Mouse (Mus musculus): Measurements from ENCODE around the gene Tmem209. TPM values are rescaled to one million over a fixed set of nuclear protein-coding genes. Genes with fewer than 3 reads are reported as not detected.

The Tmem209 gene
- polyA plus RNA-seq (2017; shearing (Covaris generic)), result 39.1 TPM

DNA sequence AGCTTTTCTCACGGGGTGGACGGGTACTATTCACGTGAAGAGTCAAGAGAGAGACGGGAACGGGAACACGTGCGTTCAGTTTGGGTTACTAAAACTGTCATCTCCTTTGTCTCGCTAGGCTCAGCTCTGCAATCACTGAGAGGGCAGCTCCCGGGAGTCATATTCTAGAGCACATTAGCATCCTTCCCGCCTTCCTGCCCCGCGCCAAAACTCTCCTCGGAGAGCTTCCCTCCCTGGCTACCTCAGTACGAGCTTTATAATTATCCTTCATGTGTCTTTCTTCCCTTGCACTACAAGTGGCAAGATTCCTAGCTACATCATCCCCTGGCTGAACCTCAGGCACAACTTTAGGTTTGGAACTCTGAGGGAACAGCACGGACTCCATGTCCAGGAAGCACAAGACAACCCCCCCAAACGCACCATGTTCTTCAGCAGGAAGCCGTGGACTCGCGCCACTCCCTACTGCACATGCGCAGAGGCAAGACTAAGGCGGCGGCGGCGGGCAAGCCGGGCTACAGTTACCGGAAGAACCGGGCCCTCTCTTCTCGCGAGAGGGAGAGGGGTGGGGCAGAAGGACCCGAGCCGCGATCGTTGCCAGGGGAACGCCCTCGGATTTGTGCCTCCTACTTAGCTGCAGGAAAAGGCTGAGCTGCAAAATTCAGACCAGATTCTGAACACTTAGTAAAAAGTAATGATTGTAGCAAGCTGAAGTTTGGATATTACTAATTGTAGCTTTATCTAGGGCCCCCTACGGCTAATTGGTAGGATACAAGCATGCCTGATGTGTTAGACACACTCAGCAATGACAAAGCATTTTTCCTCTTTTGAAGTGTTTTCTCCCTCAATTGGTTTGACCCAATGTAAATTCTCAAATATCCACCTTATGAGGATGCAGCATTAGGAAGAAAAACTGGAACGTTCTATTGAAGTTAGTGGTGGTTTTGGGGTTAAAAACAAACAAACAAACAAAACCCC, at the start of gene Tmem209, which contains the start of gene Ssmem1:
TSS of gene Tmem209 (minus strand) at position 519 of the 975 bp plus-strand sequence.
TSS of gene Ssmem1 (plus strand) at position 585 of the 975 bp plus-strand sequence.

DNA sequence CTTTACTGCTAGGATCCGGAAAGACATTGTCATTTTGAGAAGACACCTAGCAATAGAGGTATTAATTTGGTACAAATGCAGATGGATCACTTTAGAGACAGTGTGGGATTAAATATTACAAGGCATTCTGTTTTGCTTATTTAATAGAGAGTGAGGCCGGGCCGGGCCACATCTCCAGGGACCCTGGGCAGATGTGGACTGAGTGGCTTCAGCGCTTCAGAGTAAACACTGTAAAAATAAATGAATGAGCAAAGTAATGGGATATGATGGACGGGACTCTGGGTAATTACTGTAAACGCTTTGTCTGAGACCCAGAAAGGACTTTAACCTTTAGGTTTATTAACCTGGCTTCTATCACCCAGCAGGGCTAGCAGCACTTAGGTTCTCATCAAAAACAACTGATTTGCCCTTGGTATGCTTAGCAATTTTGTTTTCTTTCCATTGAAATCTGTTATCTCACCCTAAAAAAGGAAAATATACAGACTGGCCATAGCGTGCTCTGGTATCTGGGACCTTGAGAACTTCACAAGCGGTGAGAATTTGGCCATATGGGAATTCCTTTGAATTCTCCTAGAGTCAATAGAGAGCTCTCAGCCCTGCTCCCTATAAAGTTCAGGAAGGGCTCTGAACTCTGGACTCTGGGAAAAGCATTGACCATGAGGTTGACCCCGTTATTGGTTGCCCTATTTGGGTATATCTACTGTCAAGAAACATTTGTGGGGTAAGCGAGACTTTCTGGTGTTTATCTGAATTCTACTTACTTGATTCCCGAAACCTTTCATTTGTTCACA, 31.6 kb upstream of the Tmem209 start, which contains the start of gene Cpa2:
TSS of gene Cpa2 (plus strand) at position 574 of the 791 bp plus-strand sequence.

Other genes with a start within 250 kb of the Tmem209 start
- 166 TPM for gene Ube2h, start 205.2 kb downstream of the Tmem209 start, polyA plus RNA-seq (2017; shearing (Covaris generic))
- 51.4 TPM for gene Zc3hc1, start 118.8 kb downstream of the Tmem209 start, polyA plus RNA-seq (2017; shearing (Covaris generic))
- gene Klhdc10, start 107.9 kb downstream of the Tmem209 start, polyA plus RNA-seq (2017; shearing (Covaris generic)), result 18.6 TPM
- not detected for gene Ssmem1, start 66 bp upstream of the Tmem209 start, polyA plus RNA-seq (2017; shearing (Covaris generic))
- not detected for gene Cpa2, start 31.8 kb upstream of the Tmem209 start, polyA plus RNA-seq (2017; shearing (Covaris generic))
- gene Cpa4, start 58.6 kb upstream of the Tmem209 start, polyA plus RNA-seq (2017; shearing (Covaris generic)), result not detected
- not detected for gene Cpa5, start 101.2 kb upstream of the Tmem209 start, polyA plus RNA-seq (2017; shearing (Covaris generic))
- not detected for gene Cpa1, start 129.4 kb upstream of the Tmem209 start, polyA plus RNA-seq (2017; shearing (Covaris generic))
- gene Cep41, start 184.0 kb upstream of the Tmem209 start, polyA plus RNA-seq (2017; shearing (Covaris generic)), result 6.2 TPM
- not detected for gene Mest, start 213.8 kb upstream of the Tmem209 start, polyA plus RNA-seq (2017; shearing (Covaris generic))

Measured in naive thymus-derived CD4-positive, alpha-beta T cell, adult 5 months (primary cell).